Mouse (Mus musculus): Measurements from ENCODE around the gene Gdf3.

The Gdf3 gene

GRCm38 (mm10) chr6:122565070-122565784 is 44.7 kb downstream of the Gdf3 start:
- DNase-seq (ENCODE audit: low spot score): no peak

DNA sequence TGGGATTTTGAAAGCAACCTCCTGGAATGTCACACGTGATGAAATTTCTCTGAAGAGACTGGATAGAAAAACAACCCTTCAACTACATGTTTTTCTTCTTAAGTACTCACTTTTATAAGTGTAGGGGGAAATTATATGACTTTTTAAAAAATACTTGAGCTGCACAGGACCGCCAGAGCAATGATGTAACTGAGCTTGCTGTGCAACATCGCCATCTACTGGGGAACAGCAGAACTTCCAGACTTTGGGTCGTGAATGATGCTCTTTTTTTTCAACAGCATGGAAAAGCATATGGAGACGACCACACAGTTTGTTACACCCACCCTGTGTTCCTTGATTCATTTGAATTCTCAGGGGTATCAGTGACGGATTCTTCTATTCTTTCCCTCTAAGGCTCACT is 47.4 kb downstream of the Gdf3 start:
- peak; percentile 58 for DNase-seq (ENCODE audit: low spot score)

GRCm38 (mm10) chr6:122561005-122561404 is 48.9 kb downstream of the Gdf3 start:
- DNase-seq (ENCODE audit: low spot score): no peak

DNA sequence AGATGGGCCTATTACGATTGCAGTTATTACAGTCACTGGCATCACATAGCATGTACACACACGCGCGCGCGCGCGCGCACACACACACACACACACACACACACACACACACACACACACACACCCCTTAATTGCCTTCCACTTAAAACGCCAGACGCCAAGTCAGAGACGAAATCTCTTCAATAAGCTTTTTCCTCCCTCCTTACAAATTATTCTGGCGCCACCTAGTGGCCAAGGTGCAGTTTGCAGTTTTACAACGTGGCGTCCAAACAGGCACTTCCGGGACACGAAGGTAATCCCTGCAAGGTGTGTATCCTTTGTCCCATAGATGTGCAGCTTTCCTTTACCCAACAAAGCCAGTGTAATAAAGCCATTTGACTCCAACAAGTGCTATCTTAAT is 49.5 kb downstream of the Gdf3 start:
- DNase-seq (ENCODE audit: low spot score): peak; percentile 78

- peak; percentile 50 for DNase-seq (ENCODE audit: low spot score)
Measured at GRCm38 (mm10) chr6:122556959-122557561, 52.8 kb downstream of the Gdf3 start.

Measured in c-Kit-positive CD71-positive TER-119-positive erythroid progenitor cells, embryonic 14.5 days (primary cell).